Comparison of ENCODE assay signal across 18 mouse cellular contexts in genomic region chr13:91484303-91484702, GRCm38 (mm10). TPM values are rescaled to one million over a fixed set of nuclear protein-coding genes. Genes with fewer than 3 reads are reported as not detected.
DNase-seq lines count a peak whose midpoint lies in the region; ATAC-seq and TF ChIP-seq lines count a peak whose summit lies in the region.
"Had no signal": no experiment of that assay in that cellular context is flagged by ENCODE, and none has a peak within 500 bp of the region (broad histone marks: within the 10 kb centered on the region; RNA-seq: fewer than 3 reads in every experiment).

No protein-coding gene starts in this region.

- peak overlapping the region; percentile 91 for H3K27ac ChIP-seq in thymus, adult 2 months (ENCODE audit: control insufficient read depth, insufficient read depth, low read length)
- peak overlapping the region; percentile 10; the same call in 1 of the 2 replicates for H3K27ac ChIP-seq in liver, embryonic 15.5 days (replicated peaks)
- H3K27ac ChIP-seq in hindbrain, embryonic 10.5 days, result no peak overlapping the region
- H3K27ac ChIP-seq in midbrain, embryonic 13.5 days, result no peak overlapping the region
- H3K27ac ChIP-seq: forebrain, embryonic 13.5 days; heart, embryonic 13.5 days; hindbrain, embryonic 13.5 days; left cerebral cortex, adult 2 months; lung, embryonic 15.5 days; neural tube, embryonic 15.5 days; stomach, postnatal 0 days had no signal

- no peak for TF ChIP-seq CTCF in thymus, adult 2 months (IDR thresholded peaks at IDR 0.05; ENCODE audit: borderline replicate concordance, control insufficient read depth, extremely low read depth, insufficient read depth, low read length, poor library complexity)

- H3K9me3 ChIP-seq in liver, embryonic 15.5 days (replicated peaks), result no peaks in the 10 kb centered on the region
- no peaks in the 10 kb centered on the region for H3K9me3 ChIP-seq in hindbrain, embryonic 10.5 days
- H3K9me3 ChIP-seq in midbrain, embryonic 13.5 days, result no peaks in the 10 kb centered on the region
- H3K9me3 ChIP-seq: forebrain, embryonic 13.5 days; heart, embryonic 13.5 days; hindbrain, embryonic 13.5 days; lung, embryonic 15.5 days; neural tube, embryonic 15.5 days had no signal

- peak; percentile 52 for ATAC-seq in erythroblast, adult 5-6 weeks (replicated peaks; ENCODE audit: low FRiP score, poor library complexity, severe bottlenecking)
- ATAC-seq in liver, embryonic 15.5 days (ENCODE audit: insufficient read depth), result no peak
- ATAC-seq in midbrain, embryonic 13.5 days, result no peak
- ATAC-seq: forebrain, embryonic 13.5 days had no signal

- H3K4me2 ChIP-seq in liver, embryonic 15.5 days, result peak overlapping the region; percentile 21
- no peak overlapping the region for H3K4me2 ChIP-seq in midbrain, embryonic 13.5 days (replicated peaks)
- H3K4me2 ChIP-seq: forebrain, embryonic 13.5 days; heart, embryonic 13.5 days; hindbrain, embryonic 13.5 days; lung, embryonic 15.5 days; neural tube, embryonic 15.5 days had no signal

- DNase-seq in thymus, adult 2 months, result no peak
- DNase-seq in thymus, postnatal 4 days, result no peak
- DNase-seq in splenic B cell, adult 2 months (ENCODE audit: low read depth, low spot score), result peak; percentile 54
- no peak for DNase-seq in adrenal gland, postnatal 10 days
- no peak for DNase-seq in hindbrain, embryonic 10.5 days (ENCODE audit: low spot score)
- DNase-seq: kidney, adult 18-20 months; right cerebral cortex, adult 18-20 months; spleen, adult 18-20 months had no signal

- no peaks in the 10 kb centered on the region for H3K27me3 ChIP-seq in thymus, adult 2 months (ENCODE audit: control insufficient read depth, insufficient read depth, low read length)
- H3K27me3 ChIP-seq in liver, embryonic 15.5 days, result no peaks in the 10 kb centered on the region
- H3K27me3 ChIP-seq in splenic B cell, adult 2 months (ENCODE audit: control insufficient read depth, insufficient read depth, low read length, poor library complexity, severe bottlenecking), result no peaks in the 10 kb centered on the region
- H3K27me3 ChIP-seq in hindbrain, embryonic 10.5 days (ENCODE audit: insufficient read depth, poor library complexity, severe bottlenecking), result no peaks in the 10 kb centered on the region
- H3K27me3 ChIP-seq in midbrain, embryonic 13.5 days, result no peaks in the 10 kb centered on the region
- H3K27me3 ChIP-seq: forebrain, embryonic 13.5 days; heart, embryonic 13.5 days; hindbrain, embryonic 13.5 days; lung, embryonic 15.5 days; neural tube, embryonic 15.5 days had no signal

- H3K4me3 ChIP-seq in thymus, adult 2 months (ENCODE audit: control insufficient read depth, insufficient read depth, low read length), result no peak overlapping the region
- H3K4me3 ChIP-seq in liver, embryonic 15.5 days (replicated peaks), result no peak overlapping the region
- H3K4me3 ChIP-seq in hindbrain, embryonic 10.5 days, result no peak overlapping the region
- no peak overlapping the region for H3K4me3 ChIP-seq in midbrain, embryonic 13.5 days (replicated peaks)
- H3K4me3 ChIP-seq: forebrain, embryonic 13.5 days; heart, embryonic 13.5 days; hindbrain, embryonic 13.5 days; left cerebral cortex, adult 2 months; lung, embryonic 15.5 days; neural tube, embryonic 15.5 days had no signal

- WGBS in thymus, adult 2 months, result 0% methylated on average over 1 of the region's 1 CpGs
- 23% methylated on average over 1 of the region's 1 CpGs for whole genome bisulfite sequencing in liver, embryonic 15.5 days (ENCODE audit: insufficient replicate concordance)
- 95% methylated on average over 1 of the region's 1 CpGs for WGBS in hindbrain, embryonic 10.5 days
- 91% methylated on average over 1 of the region's 1 CpGs for WGBS in midbrain, embryonic 13.5 days

- no peak overlapping the region for H3K9ac ChIP-seq in liver, embryonic 15.5 days
- no peak overlapping the region for H3K9ac ChIP-seq in midbrain, embryonic 13.5 days (replicated peaks)
- H3K9ac ChIP-seq: forebrain, embryonic 13.5 days; heart, embryonic 13.5 days; hindbrain, embryonic 13.5 days; lung, embryonic 15.5 days; neural tube, embryonic 15.5 days had no signal

- H3K4me1 ChIP-seq in thymus, adult 2 months (replicated peaks; ENCODE audit: control insufficient read depth, insufficient read depth, low read length), result peaks cover 12% of the 10 kb centered on the region
- H3K4me1 ChIP-seq in liver, embryonic 15.5 days (replicated peaks), result peaks cover 17% of the 10 kb centered on the region
- no peaks in the 10 kb centered on the region for H3K4me1 ChIP-seq in hindbrain, embryonic 10.5 days (replicated peaks)
- H3K4me1 ChIP-seq in midbrain, embryonic 13.5 days (replicated peaks), result 0 out of 2 replicates have a peak, but pooled peaks cover 3% of the 10 kb centered on the region
- H3K4me1 ChIP-seq: heart, embryonic 13.5 days had no signal

- H3K36me3 ChIP-seq in thymus, adult 2 months (ENCODE audit: control insufficient read depth, insufficient read depth, low read length), result no peaks in the 10 kb centered on the region
- H3K36me3 ChIP-seq in liver, embryonic 15.5 days (replicated peaks), result no peaks in the 10 kb centered on the region
- H3K36me3 ChIP-seq in splenic B cell, adult 2 months (ENCODE audit: control insufficient read depth, insufficient read depth, low read length, poor library complexity, severe bottlenecking), result no peaks in the 10 kb centered on the region
- H3K36me3 ChIP-seq in hindbrain, embryonic 10.5 days, result peaks cover 6% of the 10 kb centered on the region; the same call in 1 of the 2 replicates
- no peaks in the 10 kb centered on the region for H3K36me3 ChIP-seq in midbrain, embryonic 13.5 days
- H3K36me3 ChIP-seq: hindbrain, embryonic 13.5 days; lung, embryonic 15.5 days; neural tube, embryonic 15.5 days had no signal

- no peak for TF ChIP-seq POLR2A in thymus, adult 2 months (IDR thresholded peaks at IDR 0.05; ENCODE audit: control insufficient read depth, extremely low read depth, insufficient read depth, low read length, poor library complexity)

RNA-seq across cellular contexts. Expression of gene Ssbp2, which starts 24.2 kb away (rescaled TPM):
- polyA plus RNA-seq in thymus, adult 2 months (2012; rRNA removed), result 115 and 125 TPM in 2 replicates
- total RNA-seq in erythroblast, adult 5-6 weeks (2015; ENCODE audit: low replicate concordance), result 13.8 and 16.1 TPM in 2 replicates
- total RNA-seq in erythroblast, adult 5-6 weeks (2017; ENCODE audit: low replicate concordance), result 21.4 and 34.3 TPM in 2 replicates
- 44.2 and 45.8 TPM in 2 replicates for polyA plus RNA-seq in liver, embryonic 15.5 days (2015; fragmentation: Nextera tagmentation; extraction: Ambion mirVana)
- 10 to 100 TPM; 34.4 to 41.0 TPM for total RNA-seq in adrenal gland, postnatal 10 days (2021)
- 135 and 137 TPM in 2 replicates for polyA plus RNA-seq in hindbrain, embryonic 10.5 days (2016; fragmentation: Nextera tagmentation; extraction: Ambion mirVana)
- 225 and 231 TPM in 2 replicates for polyA plus RNA-seq in midbrain, embryonic 13.5 days (2015; fragmentation: Nextera tagmentation; extraction: Ambion mirVana)

Comparison
In these comparisons a context has a peak if more than half of its experiments do, and no peak if none do; other contexts are left out.
1. H3K27ac ChIP-seq: peak in thymus, adult 2 months (single experiment) and liver, embryonic 15.5 days (single experiment); none in hindbrain, embryonic 10.5 days (single experiment) and midbrain, embryonic 13.5 days (single experiment).